Mouse (Mus musculus) heart, embryonic 12.5 days (tissue): ENCODE data around the gene Gtf2h4. TPM values are rescaled to one million over a fixed set of nuclear protein-coding genes. Genes with fewer than 3 reads are reported as not detected.

Experiments used
- ATAC-seq: fragments of 200-750 bp; cut with Nextera tagmentation; 2 replicates; pipeline ENCODE4 v1.8.0; 2017; ENCODE audit warnings: moderate TSS enrichment, moderate library complexity; ENCODE audit not compliant: insufficient number of reproducible peaks, low FRiP score
- H3K27ac ChIP-seq: fragments of 300-500 bp; sonication (generic); 2 replicates; pipeline ENCODE4 v1.5.1; 2016; ENCODE audit warnings: mild to moderate bottlenecking, moderate library complexity; ENCODE audit not compliant: poor library complexity, severe bottlenecking
- H3K27me3 ChIP-seq: fragments of 300-500 bp; sonication (generic); replicated peaks from 2 replicates; pipeline ENCODE4 v1.6.1; 2016; ENCODE audit warnings: mild to moderate bottlenecking, moderate library complexity
- H3K36me3 ChIP-seq: fragments of 300-500 bp; sonication (generic); 2 replicates; pipeline ENCODE4 v1.6.1; 2016; ENCODE audit warnings: mild to moderate bottlenecking, moderate library complexity
- H3K4me1 ChIP-seq: fragments of 300-500 bp; sonication (generic); replicated peaks from 2 replicates; pipeline ENCODE4 v1.6.1; 2016; ENCODE audit warnings: mild to moderate bottlenecking
- H3K4me2 ChIP-seq: fragments of 300-500 bp; sonication (generic); 2 replicates; pipeline ENCODE4 v1.6.1; 2016; ENCODE audit warnings: mild to moderate bottlenecking, moderate library complexity
- H3K4me3 ChIP-seq: fragments of 300-500 bp; sonication (generic); 2 replicates; pipeline ENCODE4 v1.5.1; 2016; ENCODE audit warnings: mild to moderate bottlenecking
- H3K9ac ChIP-seq: fragments of 300-500 bp; sonication (generic); 2 replicates; pipeline ENCODE4 v1.6.1; 2016; ENCODE audit warnings: mild to moderate bottlenecking, moderate library complexity
- H3K9me3 ChIP-seq: fragments of 300-500 bp; sonication (generic); replicated peaks from 2 replicates; pipeline ENCODE4 v1.6.1; 2016; ENCODE audit warnings: mild to moderate bottlenecking, moderate library complexity
- WGBS: fragments of 180-500 bp; shearing (Covaris S2); methylation state at CpG from one replicate; pipeline ENCODE4 v1.1.7; 2016; 5-methylcytosine and 5-hydroxymethylcytosine counted together
- polyA plus RNA-seq: library from polyadenylated mRNA; unstranded; fragments of >200 nt; fragmentation: Nextera tagmentation; extraction: Ambion mirVana; gene quantifications from 2 replicates; pipeline ENCODE4 v1.2.1, GENCODE M21; 2016

Gtf2h4 gene
- polyA plus RNA-seq, 1 experiment from 2014 or later = 24.5 TPM

DNA sequence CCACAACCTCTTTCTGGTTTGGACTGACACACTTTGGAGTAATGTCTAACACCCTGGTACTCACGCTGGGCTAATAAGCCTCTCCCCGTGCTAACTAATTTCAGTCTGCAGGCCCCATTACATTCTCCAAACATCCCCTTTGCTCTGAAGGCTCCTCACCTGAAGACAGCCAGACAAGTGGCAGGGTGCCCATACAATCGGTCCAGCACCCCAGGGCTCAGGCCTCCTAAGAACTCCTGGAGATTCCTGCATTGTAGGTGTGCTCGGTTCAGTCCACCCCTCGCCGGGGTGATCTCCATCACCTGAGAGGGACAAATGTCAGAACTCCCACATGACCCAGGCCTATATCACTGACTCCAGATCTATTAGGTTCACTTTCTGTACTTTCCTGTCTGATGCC is 1.0 kb downstream of the Gtf2h4 start:
- Histone ChIP-seq H3K9ac (no peak overlapping the region), H3K4me3 (no peak overlapping the region), H3K4me2 (no peak overlapping the region), H3K9me3 (no peaks in the 10 kb centered on the region), H3K27ac (no peak overlapping the region), H3K36me3 (peaks cover 18% of the 10 kb centered on the region), H3K27me3 (no peaks in the 10 kb centered on the region), H3K4me1 (peaks cover 14% of the 10 kb centered on the region)
- WGBS = 90% methylated on average over 6 of the region's 6 CpGs
- no peak for ATAC-seq

DNA sequence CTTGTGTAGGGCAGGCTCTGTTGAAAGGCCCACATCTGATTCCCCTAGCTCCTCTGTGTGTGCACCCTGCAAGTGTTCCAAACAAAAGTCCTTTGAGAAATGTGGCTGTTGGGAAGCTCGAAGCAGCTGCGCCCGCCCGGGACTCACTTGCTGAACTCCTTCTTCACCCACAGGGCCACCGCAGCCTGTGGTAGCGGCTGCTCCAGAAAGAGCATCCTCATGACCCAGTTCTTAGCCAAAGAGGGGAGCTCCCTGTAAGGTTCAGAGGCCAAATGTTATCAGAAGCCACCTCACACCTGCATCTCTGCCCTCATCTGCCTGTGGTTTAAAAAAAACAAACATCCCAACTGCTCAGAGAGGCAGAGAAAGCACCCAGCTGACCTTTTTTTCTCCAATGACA is 1.7 kb downstream of the Gtf2h4 start:
- Histone ChIP-seq H3K27ac (no peak overlapping the region), H3K4me3 (no peak overlapping the region), H3K4me2 (no peak overlapping the region), H3K9me3 (no peaks in the 10 kb centered on the region), H3K9ac (no peak overlapping the region), H3K27me3 (no peaks in the 10 kb centered on the region), H3K36me3 (peaks cover 18% of the 10 kb centered on the region), H3K4me1 (peaks cover 15% of the 10 kb centered on the region)
- WGBS = 84% methylated on average over 6 of the region's 6 CpGs
- no peak for ATAC-seq

GRCm38 (mm10) chr17:35669731-35670130 is 3.8 kb downstream of the Gtf2h4 start:
- Histone ChIP-seq H3K9me3 (no peaks in the 10 kb centered on the region), H3K4me3 (no peak overlapping the region), H3K9ac (no peak overlapping the region), H3K27me3 (no peaks in the 10 kb centered on the region), H3K36me3 (peaks cover 27% of the 10 kb centered on the region), H3K27ac (no peak overlapping the region), H3K4me1 (peaks cover 25% of the 10 kb centered on the region), H3K4me2 (no peak overlapping the region)
- no peak for ATAC-seq
- 95% methylated on average over 9 of the region's 9 CpGs for WGBS

DNA sequence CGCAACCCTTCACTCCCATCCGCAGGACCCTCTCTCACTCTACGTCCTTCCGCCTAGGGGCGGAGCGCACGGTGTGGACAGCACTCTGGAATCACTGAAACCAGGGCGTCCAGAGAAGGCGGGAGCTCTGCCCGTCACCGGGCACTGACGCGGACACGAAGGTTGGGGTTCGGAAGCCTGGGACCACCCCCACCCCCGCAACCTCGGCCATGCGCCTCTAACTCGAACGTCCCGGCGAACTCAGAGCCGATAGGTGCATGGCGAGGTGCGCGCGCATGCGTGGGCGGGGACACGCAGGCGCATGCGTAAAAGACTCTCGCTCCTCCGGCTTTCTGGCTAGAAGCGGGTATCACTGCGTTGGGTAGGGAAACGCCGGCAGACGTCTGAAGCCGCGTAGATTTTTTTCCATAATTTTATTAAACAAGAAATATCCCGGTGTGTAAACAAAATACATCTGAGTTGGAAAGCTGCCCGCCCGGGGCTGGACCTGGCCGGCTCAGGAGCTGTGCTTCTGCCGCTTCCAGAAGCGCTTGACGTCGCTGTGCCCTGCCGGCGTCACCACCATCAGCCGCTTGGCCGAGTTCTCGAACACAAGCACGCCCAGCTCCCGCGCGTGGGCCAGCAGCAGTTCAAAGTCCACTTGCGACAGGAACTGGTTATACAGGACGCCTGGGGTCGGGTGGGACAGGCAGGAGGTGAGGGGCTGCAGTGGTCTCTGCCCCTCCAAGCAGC is 6.0 kb downstream of the Gtf2h4 start, which contains the start of gene Vars2:
Gene Vars2 (minus strand): TSS at position 259 of the 732 bp plus-strand sequence.
- Histone ChIP-seq H3K9ac (peak within 1 kb of the TSS; percentile 85), H3K27ac (peak within 1 kb of the TSS; percentile 61), H3K4me3 (peak within 1 kb of the TSS; percentile 77), H3K27me3 (no peaks in the 10 kb centered on the region), H3K4me1 (peaks cover 18% of the 10 kb centered on the region), H3K9me3 (no peaks in the 10 kb centered on the region), H3K4me2 (peak within 1 kb of the TSS; percentile 94), H3K36me3 (peaks cover 47% of the 10 kb centered on the region)
- WGBS = under 1% methylated on average over 61 of the region's 61 CpGs
- ATAC-seq = peak; percentile 89

DNA sequence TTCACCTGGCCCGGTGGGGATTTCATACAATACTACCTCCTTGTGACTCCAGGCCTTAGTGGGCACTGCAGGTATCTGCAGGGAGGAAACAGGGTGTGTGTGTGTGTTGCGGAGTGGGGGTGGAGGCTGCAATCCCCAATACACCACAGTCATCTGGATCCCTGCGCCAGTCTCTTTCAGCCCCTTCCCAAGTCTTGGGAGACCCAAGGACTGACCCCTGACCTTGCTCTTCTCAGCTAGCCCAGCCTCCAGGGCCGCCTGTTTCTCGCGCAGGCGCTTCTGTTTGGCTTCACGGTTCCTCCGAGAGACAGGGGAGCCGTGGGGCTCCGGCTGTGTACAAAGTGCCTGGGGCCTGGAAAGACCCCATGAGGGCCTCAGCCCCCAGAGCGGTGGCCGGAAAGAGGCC is 6.7 kb downstream of the Gtf2h4 start:
- H3K4me1 ChIP-seq = peaks cover 18% of the 10 kb centered on the region
- H3K27ac ChIP-seq = peak overlapping the region; percentile 61
- no peaks in the 10 kb centered on the region for H3K27me3 ChIP-seq
- 5% methylated on average over 13 of the region's 13 CpGs for WGBS
- peaks cover 50% of the 10 kb centered on the region for H3K36me3 ChIP-seq
- ATAC-seq = peak; percentile 52
- no peaks in the 10 kb centered on the region for H3K9me3 ChIP-seq
- peak overlapping the region; percentile 85 for H3K9ac ChIP-seq
- peak overlapping the region; percentile 94 for H3K4me2 ChIP-seq
- peak overlapping the region; percentile 77 for H3K4me3 ChIP-seq

DNA sequence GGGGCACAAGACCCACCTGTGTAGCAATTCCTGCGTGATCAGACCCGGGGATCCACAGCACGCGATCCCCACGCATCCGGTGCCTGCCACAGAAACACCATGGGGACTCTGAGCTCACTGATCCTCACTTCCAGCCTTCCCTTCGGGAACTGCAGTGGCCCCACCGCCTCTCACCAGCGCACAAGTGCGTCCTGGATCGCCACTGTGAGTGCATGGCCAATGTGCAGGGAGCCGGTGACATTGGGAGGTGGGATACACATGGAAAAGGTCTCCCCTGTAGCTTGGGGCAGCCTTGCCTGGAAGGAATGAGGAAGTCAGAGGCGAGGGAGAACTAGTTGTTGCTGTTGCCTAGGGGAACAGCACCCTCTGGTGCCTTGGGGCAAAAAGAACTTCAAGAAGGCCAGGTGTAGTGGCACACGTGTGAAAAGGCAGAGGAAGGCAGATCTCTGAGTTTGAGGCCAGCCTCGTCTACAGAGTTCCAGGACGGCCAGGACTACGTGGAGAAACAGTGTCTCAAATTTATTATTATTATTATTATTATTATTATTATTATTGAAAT is 7.5 kb downstream of the Gtf2h4 start:
- Histone ChIP-seq H3K9ac (0 out of 2 replicates have a peak overlapping the region, but pooled peaks have one; percentile 1), H3K4me1 (peaks cover 18% of the 10 kb centered on the region), H3K9me3 (no peaks in the 10 kb centered on the region), H3K27me3 (no peaks in the 10 kb centered on the region), H3K27ac (no peak overlapping the region), H3K4me3 (no peak overlapping the region), H3K4me2 (no peak overlapping the region), H3K36me3 (peaks cover 55% of the 10 kb centered on the region)
- 80% methylated on average over 17 of the region's 17 CpGs for WGBS
- ATAC-seq = no peak

- Histone ChIP-seq H3K9me3 (no peaks in the 10 kb centered on the region), H3K4me2 (no peak overlapping the region), H3K27ac (no peak overlapping the region), H3K9ac (no peak overlapping the region), H3K4me1 (no peaks in the 10 kb centered on the region), H3K27me3 (0 out of 2 replicates have a peak, but pooled peaks cover 3% of the 10 kb centered on the region), H3K36me3 (peaks cover 34% of the 10 kb centered on the region), H3K4me3 (no peak overlapping the region)
- ATAC-seq = no peak
- 74% methylated on average over 2 of the region's 2 CpGs for WGBS
Measured at GRCm38 (mm10) chr17:35653086-35653485, 20.5 kb downstream of the Gtf2h4 start.

- no peak overlapping the region for H3K9ac ChIP-seq
- no peaks in the 10 kb centered on the region; the same call in 1 of the 2 replicates for H3K36me3 ChIP-seq
- peaks cover 10% of the 10 kb centered on the region for H3K27me3 ChIP-seq
- H3K4me3 ChIP-seq = no peak overlapping the region
- no peaks in the 10 kb centered on the region for H3K4me1 ChIP-seq
- H3K9me3 ChIP-seq = no peaks in the 10 kb centered on the region
- H3K27ac ChIP-seq = no peak overlapping the region
- 75% methylated on average over 2 of the region's 2 CpGs for WGBS
- no peak for ATAC-seq
- H3K4me2 ChIP-seq = no peak overlapping the region
Measured at GRCm38 (mm10) chr17:35649429-35649828, 24.1 kb downstream of the Gtf2h4 start.

DNA sequence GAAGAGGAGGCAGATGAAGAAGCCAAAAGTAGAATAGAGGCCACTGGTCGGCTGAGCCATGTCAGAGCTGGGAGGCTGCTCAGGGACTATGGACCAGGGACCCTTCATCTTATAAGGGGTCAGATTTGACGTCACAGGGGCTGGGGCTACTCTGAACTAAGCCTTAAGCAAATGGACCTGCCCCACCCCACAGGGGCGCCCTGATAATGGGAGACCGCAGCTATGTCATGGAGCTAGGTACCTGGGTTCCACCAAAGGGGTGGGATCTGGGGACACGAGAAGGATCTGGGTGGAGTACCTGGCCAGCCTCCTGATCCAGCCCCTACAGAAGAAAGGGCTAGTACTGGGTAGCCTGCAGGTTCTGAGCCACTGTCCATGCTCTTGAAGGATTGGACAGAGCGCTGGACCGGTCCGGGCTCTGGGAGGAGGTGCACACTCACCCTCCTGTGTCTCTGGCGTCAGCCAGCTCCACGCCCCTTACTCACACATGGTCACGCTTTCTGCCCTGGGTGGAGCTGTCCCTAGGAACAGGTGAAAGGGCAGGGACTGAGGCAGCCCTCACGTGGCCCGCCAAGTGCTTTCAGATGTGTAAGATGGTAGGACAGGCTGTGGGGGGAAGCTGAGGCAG is 29.8 kb downstream of the Gtf2h4 start, which contains the start of gene Mucl3:
Gene Mucl3 (minus strand): TSS at position 87 of the 628 bp plus-strand sequence.
- H3K27me3 ChIP-seq = peaks cover 26% of the 10 kb centered on the region
- peaks cover 9% of the 10 kb centered on the region for H3K4me1 ChIP-seq
- WGBS = 63% methylated on average over 13 of the region's 13 CpGs
- peak; percentile 41; the same call in 1 of the 2 replicates for ATAC-seq
- no peaks in the 10 kb centered on the region for H3K36me3 ChIP-seq
- no peak within 1 kb of the TSS for H3K4me2 ChIP-seq
- H3K27ac ChIP-seq = no peak within 1 kb of the TSS
- no peak within 1 kb of the TSS for H3K4me3 ChIP-seq
- no peak within 1 kb of the TSS for H3K9ac ChIP-seq
- H3K9me3 ChIP-seq = no peaks in the 10 kb centered on the region

GRCm38 (mm10) chr17:35639352-35639751 is 34.2 kb downstream of the Gtf2h4 start:
- H3K4me3 ChIP-seq = peak overlapping the region; percentile 1; the same call in 1 of the 2 replicates
- peaks cover 32% of the 10 kb centered on the region for H3K27me3 ChIP-seq
- H3K4me1 ChIP-seq = peaks cover 13% of the 10 kb centered on the region
- WGBS = 37% methylated on average over 6 of the region's 6 CpGs
- no peak for ATAC-seq
- no peaks in the 10 kb centered on the region for H3K36me3 ChIP-seq
- H3K27ac ChIP-seq = peak overlapping the region; percentile 59; the same call in 1 of the 2 replicates
- no peaks in the 10 kb centered on the region for H3K9me3 ChIP-seq
- no peak overlapping the region for H3K9ac ChIP-seq
- peak overlapping the region; percentile 55 for H3K4me2 ChIP-seq
